Mouse (Mus musculus): ENCODE measurements around the gene Icam1.
A peak's percentile ranks its signal among the peaks of the same experiment; 100 is the strongest.

Gene Icam1

GRCm38 (mm10) chr9:21015571-21016130 is at the start of gene Icam1:
Gene Icam1 (plus strand): TSS chr9:21015985.
- no peak for DNase-seq (ENCODE audit: low spot score)

DNA sequence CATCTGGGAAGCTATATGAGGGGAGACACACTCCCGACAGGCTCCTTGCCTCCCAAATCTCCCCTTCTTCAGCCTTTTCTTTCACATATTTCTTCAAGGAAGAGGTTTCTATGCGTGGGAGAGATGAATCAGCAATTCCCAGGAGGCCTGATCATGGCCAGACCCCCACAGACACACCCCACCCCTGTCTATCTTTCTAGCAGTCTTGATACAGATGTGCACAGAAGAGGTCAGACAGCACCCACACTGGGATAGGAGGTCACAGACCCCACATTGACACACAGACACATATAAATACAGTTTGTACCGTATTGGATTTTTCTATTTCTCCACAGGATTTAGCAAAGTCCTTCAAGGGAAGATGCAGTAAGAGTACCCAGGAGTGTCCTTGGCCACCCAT is 49.8 kb upstream of the Icam1 start:
- no peak for DNase-seq (ENCODE audit: low spot score)

- no peak for DNase-seq (ENCODE audit: low spot score)
Measured at GRCm38 (mm10) chr9:20966747-20967146, 49.0 kb upstream of the Icam1 start.

DNA sequence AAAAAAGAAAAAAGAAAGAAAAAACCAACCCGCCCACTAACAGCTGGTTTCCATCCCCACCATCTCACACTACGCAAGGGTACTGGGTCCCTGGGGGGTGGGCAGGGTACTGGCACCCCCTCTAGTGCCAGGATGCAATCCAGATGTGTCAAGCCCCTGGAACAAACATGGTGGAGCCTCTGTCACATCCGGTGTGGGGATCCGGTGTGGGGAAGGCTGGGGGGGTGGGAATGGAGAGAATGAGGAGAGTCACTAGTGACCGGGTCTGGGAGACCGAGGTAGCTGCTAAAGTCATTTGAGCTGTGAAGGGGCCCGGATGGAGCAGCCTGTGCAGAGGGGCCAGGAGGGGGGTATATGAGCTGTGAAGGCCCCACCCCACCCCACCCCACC is 44.0 kb upstream of the Icam1 start:
- DNase-seq (ENCODE audit: low spot score): no peak

GRCm38 (mm10) chr9:20972141-20972992 is 43.4 kb upstream of the Icam1 start:
- DNase-seq (ENCODE audit: low spot score): peak; percentile 43

DNA sequence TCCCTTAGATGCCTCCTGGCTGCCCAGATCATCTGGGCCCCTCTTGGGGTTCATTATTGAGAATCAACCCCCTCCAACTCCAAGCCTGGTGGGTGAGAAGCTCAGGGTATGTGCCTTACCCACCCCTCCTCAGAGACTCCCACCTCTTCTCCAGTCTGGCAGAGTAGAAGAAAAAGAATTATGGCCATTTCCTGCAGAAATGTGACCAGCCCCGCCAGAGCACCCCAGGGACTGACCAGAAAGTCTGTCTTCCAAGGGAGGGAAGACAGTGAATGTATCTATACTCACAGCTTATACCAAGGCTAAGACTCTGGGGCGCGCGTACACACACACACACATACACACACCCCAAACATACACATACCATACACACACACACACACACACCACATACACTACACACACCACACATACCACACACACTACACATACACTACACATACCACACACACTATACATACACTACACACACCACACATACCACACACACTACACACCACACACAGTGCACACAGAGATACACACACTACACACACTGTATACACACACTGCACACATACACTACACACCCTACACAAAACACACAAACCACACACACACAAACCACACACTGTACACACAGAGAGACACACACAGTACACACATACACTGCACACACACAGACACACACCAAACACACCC is 42.6 kb upstream of the Icam1 start:
- DNase-seq (ENCODE audit: low spot score): no peak

DNA sequence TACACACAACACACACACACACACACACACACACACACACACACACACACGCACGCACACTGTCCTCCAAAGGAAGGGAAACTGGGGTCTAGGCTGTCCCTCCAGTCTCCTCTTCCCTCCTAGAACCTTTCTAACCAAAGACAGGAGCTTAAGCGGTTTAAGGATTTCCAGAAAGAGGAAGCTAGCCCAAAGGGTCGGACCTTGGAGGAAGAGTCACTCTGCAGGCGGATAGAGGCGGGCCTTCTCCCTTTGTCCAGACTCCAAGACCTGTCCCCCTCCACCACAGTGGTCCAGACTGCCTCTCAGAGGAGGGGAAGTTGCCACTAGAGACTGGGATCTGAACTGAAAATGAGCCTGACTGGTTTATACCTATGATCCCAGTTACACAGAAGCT is 42.1 kb upstream of the Icam1 start:
- DNase-seq (ENCODE audit: low spot score): no peak

DNA sequence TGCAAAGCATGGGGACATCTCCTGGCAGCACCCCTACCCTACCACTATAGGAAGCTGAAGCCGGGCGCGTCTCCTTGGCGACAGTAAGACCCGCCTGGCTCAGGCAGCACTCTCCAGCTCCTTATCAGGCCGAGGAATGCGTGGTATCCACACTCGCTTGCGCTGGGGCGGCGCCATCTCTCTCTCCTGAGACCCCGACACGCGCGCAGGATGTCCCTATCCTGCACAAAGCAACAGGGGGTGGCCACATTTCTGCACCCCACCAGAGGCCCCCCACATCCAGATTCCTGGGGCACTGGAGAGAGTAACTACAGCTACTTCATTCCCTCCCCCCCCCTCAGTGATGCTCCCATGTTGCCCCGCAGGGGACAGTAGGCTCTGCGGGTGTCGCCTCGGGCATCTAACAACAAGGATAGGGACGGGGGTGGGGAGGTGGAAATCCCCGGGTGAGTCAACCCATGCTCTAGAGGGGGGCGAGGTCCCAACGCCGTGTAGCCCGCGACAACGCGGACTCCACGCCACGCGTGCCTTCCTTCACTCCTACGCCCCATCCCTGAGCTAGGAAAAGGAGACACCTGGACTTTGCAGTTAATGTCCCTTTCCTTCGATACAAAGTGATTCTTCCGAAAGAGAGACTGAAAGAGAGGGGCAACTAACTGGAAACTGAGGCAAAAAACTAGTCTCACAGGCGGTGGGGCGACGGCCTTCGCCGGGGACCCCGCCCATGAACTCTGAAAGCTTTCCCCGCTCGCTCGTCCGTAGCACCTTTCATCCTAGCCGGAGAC is 40.2 kb upstream of the Icam1 start:
- no peak for DNase-seq (ENCODE audit: low spot score)

GRCm38 (mm10) chr9:20976216-20976960 is 39.4 kb upstream of the Icam1 start, which contains the start of gene S1pr2:
Gene S1pr2 (minus strand): TSS chr9:20976781.
- DNase-seq (ENCODE audit: low spot score): no peak

DNA sequence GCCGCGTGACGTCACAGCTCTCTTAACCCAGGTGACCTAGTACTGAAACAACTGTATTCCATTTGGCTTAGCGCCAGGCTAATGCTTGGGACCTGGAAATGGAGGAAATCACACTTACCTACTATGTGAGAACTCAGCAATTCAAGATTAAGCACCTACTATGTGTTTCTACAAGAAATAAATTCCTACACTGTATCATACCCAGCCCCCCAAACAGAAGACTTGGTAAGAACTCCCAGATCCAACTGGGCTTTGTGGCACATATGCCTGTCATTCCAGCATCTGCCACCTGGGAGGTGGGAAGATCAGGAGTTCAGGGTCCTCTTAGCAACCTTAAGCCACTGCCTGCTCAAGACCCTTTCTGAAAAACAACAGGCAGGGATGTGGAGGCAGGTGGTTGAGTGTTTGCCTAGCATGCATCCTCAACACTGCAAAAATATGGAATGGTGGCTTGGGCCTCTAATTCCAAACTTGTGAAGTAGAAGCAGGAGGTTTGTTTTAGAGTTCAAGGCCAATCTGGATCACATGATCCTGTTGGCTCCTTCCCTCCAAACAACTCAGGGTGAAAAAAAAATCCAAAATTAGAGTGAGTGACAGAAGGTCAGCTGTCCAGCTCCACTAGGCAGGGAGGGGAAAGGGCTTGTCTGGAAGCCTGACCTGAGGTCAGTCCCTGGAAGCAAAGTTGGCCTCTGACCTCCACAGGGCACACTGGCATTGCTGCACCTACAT is 38.7 kb upstream of the Icam1 start:
- no peak for DNase-seq (ENCODE audit: low spot score)

- DNase-seq (ENCODE audit: low spot score): no peak
Measured at GRCm38 (mm10) chr9:20978409-20979095, 37.2 kb upstream of the Icam1 start.

DNA sequence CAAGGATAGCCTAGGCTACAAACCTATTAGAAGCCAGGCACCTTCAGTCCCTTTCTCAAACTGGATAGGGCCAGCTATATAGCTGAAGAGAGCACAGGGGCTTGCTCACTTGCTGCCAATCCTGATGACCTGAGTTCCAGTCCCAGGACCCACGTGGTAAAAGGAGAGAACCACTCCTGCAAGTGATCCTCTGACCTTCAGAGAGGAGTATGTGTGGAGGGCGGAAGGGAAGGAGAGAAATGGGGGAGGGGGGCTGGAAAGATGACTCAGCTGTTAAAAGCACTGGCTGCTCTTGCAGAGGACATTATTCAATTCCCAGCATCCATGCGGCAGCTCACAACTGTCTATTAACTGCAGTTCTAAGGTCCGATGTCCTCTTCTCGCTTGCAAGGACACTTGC is 36.6 kb upstream of the Icam1 start:
- DNase-seq (ENCODE audit: low spot score): no peak

DNA sequence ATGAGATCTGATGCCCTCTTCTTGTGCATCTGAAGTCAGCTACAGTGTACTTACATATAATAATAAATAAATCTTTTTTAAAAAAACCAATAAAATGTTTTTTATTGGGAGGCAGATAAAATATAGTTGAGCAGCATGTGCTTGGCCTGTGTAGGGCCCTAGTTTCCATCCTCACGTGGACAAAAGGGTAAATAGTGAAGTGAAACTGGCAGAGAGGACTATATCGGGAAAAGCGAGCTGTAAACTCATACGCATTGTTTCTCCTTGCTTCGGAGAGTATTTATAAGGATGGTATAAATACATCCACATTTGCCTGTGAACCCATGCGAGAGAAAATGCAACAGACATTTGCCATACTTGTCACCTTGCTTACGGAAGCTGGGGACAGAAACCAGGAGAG is 36.0 kb upstream of the Icam1 start:
- DNase-seq (ENCODE audit: low spot score): no peak

DNA sequence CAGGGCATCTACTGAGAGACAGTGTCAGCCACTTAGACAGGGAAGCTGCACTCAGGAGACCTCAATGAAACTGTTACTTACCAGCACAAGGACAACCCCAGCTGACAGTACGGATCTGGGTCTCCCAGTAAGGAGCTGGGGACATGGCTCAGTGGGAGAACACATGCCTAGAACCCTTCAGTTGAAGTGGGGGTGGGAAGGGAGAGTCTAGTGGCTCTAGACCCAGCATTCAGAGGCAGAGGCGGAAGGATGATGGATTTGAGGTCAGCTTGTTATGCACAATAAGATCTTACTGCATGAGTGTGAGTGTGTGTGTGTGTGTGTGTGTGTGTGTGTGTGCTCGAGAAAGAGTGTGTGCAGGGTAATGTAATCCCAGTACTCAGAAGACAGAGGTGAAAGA is 33.6 kb upstream of the Icam1 start:
- DNase-seq (ENCODE audit: low spot score): no peak

DNA sequence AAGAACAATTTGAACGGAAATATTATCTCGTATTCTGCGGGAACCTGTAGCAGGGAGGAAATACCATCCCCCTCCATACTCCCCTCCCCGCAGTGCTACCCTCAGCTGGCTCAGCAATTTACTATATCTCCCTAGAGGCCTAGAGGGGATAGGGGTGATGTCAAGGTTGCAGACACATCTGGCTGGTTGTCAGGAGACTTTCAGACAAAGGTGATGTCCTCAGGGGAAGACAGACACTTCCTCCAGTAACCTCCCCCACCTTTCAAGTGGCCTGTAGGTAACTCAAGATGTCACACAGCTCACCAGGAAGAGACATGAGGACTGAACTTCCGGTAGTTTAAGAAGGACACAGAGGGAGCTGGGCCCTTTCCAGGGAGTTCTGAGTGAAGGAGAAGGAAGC is 32.6 kb upstream of the Icam1 start:
- DNase-seq (ENCODE audit: low spot score): no peak

- DNase-seq (ENCODE audit: low spot score): no peak
Measured at GRCm38 (mm10) chr9:20986952-20987686, 28.7 kb upstream of the Icam1 start.

- no peak for DNase-seq (ENCODE audit: low spot score)
Measured at GRCm38 (mm10) chr9:20987953-20988352, 27.8 kb upstream of the Icam1 start.

GRCm38 (mm10) chr9:20990861-20991260 is 24.9 kb upstream of the Icam1 start:
- no peak for DNase-seq (ENCODE audit: low spot score)

DNA sequence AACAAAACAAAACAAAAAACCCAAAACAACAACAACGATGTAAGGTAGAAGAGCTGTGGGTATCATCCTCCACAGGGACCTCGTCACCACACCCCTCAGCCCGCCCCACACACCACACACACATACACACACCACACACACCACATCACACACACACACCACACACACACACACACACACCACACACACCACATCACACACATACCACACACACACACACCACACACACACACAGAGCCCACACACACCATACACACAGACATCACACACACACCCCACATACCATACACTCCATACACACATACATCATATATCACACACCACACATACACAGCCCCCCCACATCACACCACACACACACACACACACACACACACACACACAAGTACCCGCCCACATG is 24.2 kb upstream of the Icam1 start:
- DNase-seq (ENCODE audit: low spot score): no peak
